ENCODE assay signal across 4 mouse cellular contexts in the genomic region with DNA sequence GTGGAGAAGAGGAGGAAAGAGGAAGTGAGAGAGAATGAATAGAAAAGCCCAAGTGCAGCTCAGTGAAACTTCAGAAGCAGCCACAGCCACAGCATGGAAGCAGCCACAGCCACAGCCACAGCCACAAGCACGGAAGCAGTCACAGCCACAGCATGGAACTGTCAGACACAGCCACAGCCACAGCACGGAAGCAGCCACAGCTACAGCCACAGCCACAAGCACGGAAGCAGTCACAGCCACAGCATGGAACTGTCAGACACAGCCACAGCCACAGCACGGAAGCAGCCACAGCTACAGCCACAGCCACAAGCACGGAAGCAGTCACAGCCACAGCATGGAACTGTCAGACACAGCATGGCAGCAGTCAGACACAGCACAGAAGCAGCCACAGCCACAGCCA. TPM values are rescaled to one million over a fixed set of nuclear protein-coding genes. Genes with fewer than 3 reads are reported as not detected.
"Had no signal": no experiment of that assay in that cellular context is flagged by ENCODE, and none has a peak within 500 bp of the region (broad histone marks: within the 10 kb centered on the region; RNA-seq: fewer than 3 reads in every experiment).

No protein-coding gene starts in this region.

RNA-seq across cellular contexts. Expression of gene Shisa9, which starts 17.1 kb away (rescaled TPM):
- total RNA-seq: gastrocnemius, adult 18-20 months; gastrocnemius, postnatal 14 days; gastrocnemius, postnatal 36 days had no signal
- polyA plus RNA-seq: large intestine, adult 2 months had no signal
